Mouse (Mus musculus) G1E (cell line): ENCODE results near the gene Slc8a2. TPM values are rescaled to one million over a fixed set of nuclear protein-coding genes. Genes with fewer than 3 reads are reported as not detected.

Experiments
- ATAC-seq: 2 replicates; pipeline ENCODE4 v1.8.0; 2016; ENCODE audit warnings: mild to moderate bottlenecking; ENCODE audit not compliant: insufficient number of reproducible peaks, poor library complexity, low FRiP score, severe bottlenecking; ENCODE audit errors: extremely low read depth
- DNase-seq: peaks from one replicate; pipeline ENCODE4 v3.0.0; 2012; ENCODE audit warnings: low spot score
- H3K27me3 ChIP-seq: 2 replicates; pipeline ENCODE4 v1.6.1; 2012; ENCODE audit warnings: mild to moderate bottlenecking, low read length, inconsistent platforms; ENCODE audit not compliant: insufficient read depth
- H3K36me3 ChIP-seq: replicated peaks from 2 replicates; pipeline ENCODE3; 2012; ENCODE audit warnings: mild to moderate bottlenecking, inconsistent platforms
- H3K4me1 ChIP-seq: 2 replicates; pipeline ENCODE4 v1.6.1; 2012; ENCODE audit warnings: low read depth, low read length, inconsistent platforms, mixed read lengths; ENCODE audit not compliant: insufficient read depth
- H3K4me3 ChIP-seq: 2 replicates; pipeline ENCODE4 v1.5.1; 2012; ENCODE audit warnings: low read depth, mild to moderate bottlenecking, inconsistent platforms, low read length, moderate library complexity, mixed read lengths
- H3K9me3 ChIP-seq: replicated peaks from 2 replicates; pipeline ENCODE4 v1.6.1; 2012; ENCODE audit warnings: inconsistent platforms
- CTCF ChIP-seq: IDR thresholded peaks from 2 replicates; pipeline ENCODE4 v1.5.1; 2012; ENCODE audit warnings: low read depth, low read length, inconsistent platforms, mixed read lengths
- GATA1 ChIP-seq: IDR thresholded peaks from 2 replicates; pipeline ENCODE4 v1.6.1; 2012; ENCODE audit warnings: borderline replicate concordance, low read length, inconsistent platforms, mixed read lengths
- GATA2 ChIP-seq: IDR thresholded peaks from 2 replicates; pipeline ENCODE4 v1.6.1; 2012; ENCODE audit warnings: low read depth, low read length, inconsistent platforms, borderline replicate concordance
- POLR2AphosphoS5 ChIP-seq: IDR thresholded peaks from 2 replicates; pipeline ENCODE4 v1.6.1; 2012; ENCODE audit warnings: low read depth, low read length, inconsistent platforms; ENCODE audit not compliant: insufficient replicate concordance
- TAL1 ChIP-seq: conservative IDR thresholded peaks from 2 replicates; pipeline ENCODE4 v1.6.1; 2012; ENCODE audit warnings: low read depth, low read length, inconsistent platforms, mixed read lengths
- polyA plus RNA-seq: library from polyadenylated mRNA; stranded (reverse); fragments of >175 nt; gene quantifications from 2 replicates; pipeline ENCODE4 v1.2.3, GENCODE M21; 2012
- total RNA-seq, 2 experiments: library from RNA; stranded (forward) in 1 of 2; stranded (reverse) in 1 of 2; fragments of 200-1000 nt in 1 of 2; fragments of >200 nt in 1 of 2; fragmentation: Nextera tagmentation in 1 of 2; gene quantifications; 2 replicates each; pipeline ENCODE4 v1.2.3; 2014 to 2017

Slc8a2 gene
- total RNA-seq (2014; fragmentation: Nextera tagmentation), result 0.15 and 0.23 TPM in 2 replicates
- total RNA-seq (2017), result under 0.01 and 0.05 TPM in 2 replicates
- polyA plus RNA-seq, result 0.03 TPM in 1 of 2 replicates, not detected in the other

GRCm38 (mm10) chr7:16129421-16129845 is at the start of gene Slc8a2:
Slc8a2 (plus strand) TSS chr7:16129826.
- ATAC-seq, result peak; percentile 22; the same call in 1 of the 2 replicates
- TF ChIP-seq GATA2 (no peak), POLR2AphosphoS5 (no peak), TAL1 (no peak), GATA1 (no peak), CTCF (no peak)
- Histone ChIP-seq H3K4me1 (peaks cover 21% of the 10 kb centered on the region), H3K9me3 (no peaks in the 10 kb centered on the region), H3K4me3 (peak within 1 kb of the TSS; percentile 28; the same call in 1 of the 2 replicates), H3K36me3 (peaks cover 45% of the 10 kb centered on the region), H3K27me3 (peaks cover 29% of the 10 kb centered on the region)
- DNase-seq, result no peak

- peaks cover 40% of the 10 kb centered on the region for H3K27me3 ChIP-seq
- no peak for ATAC-seq
- H3K4me3 ChIP-seq, result no peak overlapping the region
- no peak for DNase-seq
- no peaks in the 10 kb centered on the region; the same call in 1 of the 2 replicates for H3K4me1 ChIP-seq
- TF ChIP-seq POLR2AphosphoS5, result no peak
- no peak for TF ChIP-seq TAL1
- TF ChIP-seq GATA1, result no peak
- no peak for TF ChIP-seq GATA2
- TF ChIP-seq CTCF, result no peak
- no peaks in the 10 kb centered on the region for H3K9me3 ChIP-seq
- H3K36me3 ChIP-seq, result no peaks in the 10 kb centered on the region
Observed at GRCm38 (mm10) chr7:16079947-16080346, 49.7 kb upstream of the Slc8a2 start.

- ATAC-seq, result no peak
Observed at GRCm38 (mm10) chr7:16080581-16080980, 49.0 kb upstream of the Slc8a2 start.

GRCm38 (mm10) chr7:16083361-16083760 is 46.3 kb upstream of the Slc8a2 start:
- H3K9me3 ChIP-seq, result no peaks in the 10 kb centered on the region
- no peaks in the 10 kb centered on the region; the same call in 1 of the 2 replicates for H3K4me1 ChIP-seq
- peaks cover 36% of the 10 kb centered on the region for H3K27me3 ChIP-seq
- no peak for ATAC-seq
- H3K36me3 ChIP-seq, result no peaks in the 10 kb centered on the region
- no peak overlapping the region for H3K4me3 ChIP-seq
- TF ChIP-seq CTCF (no peak), POLR2AphosphoS5 (no peak), TAL1 (no peak), GATA2 (no peak), GATA1 (no peak)
- DNase-seq, result no peak

More at GRCm38 (mm10) chr7:16080581-16080980, 49.0 kb upstream of the Slc8a2 start:
- no peak for DNase-seq
- Histone ChIP-seq H3K27me3 (peaks cover 40% of the 10 kb centered on the region), H3K4me3 (no peak overlapping the region), H3K4me1 (no peaks in the 10 kb centered on the region; the same call in 1 of the 2 replicates), H3K36me3 (no peaks in the 10 kb centered on the region), H3K9me3 (no peaks in the 10 kb centered on the region)
- TF ChIP-seq GATA2 (no peak), GATA1 (no peak), POLR2AphosphoS5 (no peak), CTCF (no peak), TAL1 (no peak)

GRCm38 (mm10) chr7:16087587-16087986 is 42.0 kb upstream of the Slc8a2 start:
- no peaks in the 10 kb centered on the region for H3K4me1 ChIP-seq
- no peaks in the 10 kb centered on the region for H3K9me3 ChIP-seq
- H3K4me3 ChIP-seq, result no peak overlapping the region
- H3K27me3 ChIP-seq, result peaks cover 26% of the 10 kb centered on the region
- no peaks in the 10 kb centered on the region for H3K36me3 ChIP-seq
- no peak for DNase-seq
- no peak for TF ChIP-seq TAL1
- TF ChIP-seq CTCF, result no peak
- no peak for TF ChIP-seq GATA2
- no peak for TF ChIP-seq GATA1
- no peak for ATAC-seq

DNA sequence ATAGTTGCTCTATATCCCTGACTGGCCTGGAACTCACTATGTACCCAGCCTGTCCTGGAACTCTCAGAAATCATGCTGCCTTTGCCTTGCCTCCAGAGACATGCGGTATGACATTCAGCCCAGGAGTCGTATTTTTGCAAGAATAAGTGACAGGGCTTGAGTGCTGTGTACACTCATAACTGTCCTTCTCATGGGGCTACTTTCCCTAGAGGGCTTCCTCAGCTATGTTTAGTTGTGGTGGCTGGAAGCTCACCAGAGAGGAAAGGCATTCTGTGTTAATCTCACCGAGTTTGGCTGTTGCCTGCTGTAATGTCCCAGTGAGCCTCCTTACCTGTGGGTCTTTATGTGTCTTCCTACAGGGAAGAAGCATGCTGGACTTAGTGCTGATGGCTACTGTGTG is 35.0 kb upstream of the Slc8a2 start:
- TF ChIP-seq GATA1 (no peak), CTCF (no peak), GATA2 (no peak), TAL1 (no peak), POLR2AphosphoS5 (no peak)
- Histone ChIP-seq H3K27me3 (peaks cover 35% of the 10 kb centered on the region), H3K36me3 (no peaks in the 10 kb centered on the region), H3K9me3 (no peaks in the 10 kb centered on the region), H3K4me1 (peaks cover 12% of the 10 kb centered on the region), H3K4me3 (no peak overlapping the region)
- DNase-seq (no peak), ATAC-seq (no peak)
